Mouse (Mus musculus): ENCODE results near the gene Kalrn. TPM values are rescaled to one million over a fixed set of nuclear protein-coding genes. Genes with fewer than 3 reads are reported as not detected.

The Kalrn gene
- total and polyA plus RNA-seq, 2 experiments from 2014 or later = 19.4 to 44.5 TPM

GRCm38 (mm10) chr16:34157386-34158135 is 415.8 kb downstream of the Kalrn start:
- H3K9ac ChIP-seq (replicated peaks; ENCODE audit: low read depth, low read length) = no peak overlapping the region
- no peaks in the 10 kb centered on the region for H3K27me3 ChIP-seq (ENCODE audit: control insufficient read depth, insufficient read depth, low read length)
- no peaks in the 10 kb centered on the region for H3K36me3 ChIP-seq (replicated peaks; ENCODE audit: control insufficient read depth, insufficient read depth, low read length)
- H3K4me1 ChIP-seq (ENCODE audit: control insufficient read depth, insufficient read depth) = no peaks in the 10 kb centered on the region
- no peak overlapping the region for H3K4me3 ChIP-seq (ENCODE audit: low read depth, low read length)
- DNase-seq (ENCODE audit: low spot score) (no peak), ATAC-seq (ENCODE audit: insufficient read depth, low read depth) (no peak)
- no peak overlapping the region for H3K27ac ChIP-seq (ENCODE audit: low read depth)
- no peaks in the 10 kb centered on the region for H3K9me3 ChIP-seq (replicated peaks; ENCODE audit: control insufficient read depth, low read length)
- WGBS = 66% methylated on average over 4 of the region's 4 CpGs
- H3K4me2 ChIP-seq (ENCODE audit: low read depth, low read length) = no peak overlapping the region
- no peak for TF ChIP-seq EP300 (IDR thresholded peaks at IDR 0.05; ENCODE audit: low read depth)
- no peak for TF ChIP-seq CTCF (IDR thresholded peaks at IDR 0.05; ENCODE audit: low read depth)

DNA sequence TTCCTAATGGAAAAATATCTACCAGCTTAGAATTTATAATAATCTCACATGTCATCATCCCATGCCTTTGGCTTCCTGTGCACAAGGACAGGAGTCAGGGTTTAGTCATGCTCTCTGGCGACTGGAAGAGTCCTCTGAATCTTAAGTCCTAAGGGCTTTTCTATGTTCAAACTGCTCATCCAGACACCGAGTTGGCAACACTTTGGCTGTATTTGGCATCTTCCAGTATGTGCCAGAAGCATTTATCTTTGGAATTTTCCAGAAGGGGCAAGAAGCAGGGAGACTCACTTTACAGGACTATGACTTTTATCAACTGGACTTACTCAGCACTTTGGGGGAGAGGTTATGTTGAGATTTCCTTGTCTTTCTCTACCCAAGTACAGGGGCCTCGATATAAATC is 417.6 kb downstream of the Kalrn start:
- H3K27ac ChIP-seq (ENCODE audit: low read depth) = no peak overlapping the region
- WGBS = 63% methylated on average over 3 of the region's 3 CpGs
- H3K4me3 ChIP-seq (ENCODE audit: low read depth, low read length) = no peak overlapping the region
- no peak for DNase-seq (ENCODE audit: low spot score)
- TF ChIP-seq EP300 (IDR thresholded peaks at IDR 0.05; ENCODE audit: low read depth) = no peak
- no peak for TF ChIP-seq CTCF (IDR thresholded peaks at IDR 0.05; ENCODE audit: low read depth)
- H3K4me1 ChIP-seq (ENCODE audit: control insufficient read depth, insufficient read depth) = no peaks in the 10 kb centered on the region
- no peak overlapping the region for H3K9ac ChIP-seq (replicated peaks; ENCODE audit: low read depth, low read length)
- no peak for ATAC-seq (ENCODE audit: insufficient read depth, low read depth)
- H3K4me2 ChIP-seq (ENCODE audit: low read depth, low read length) = no peak overlapping the region
- no peaks in the 10 kb centered on the region for H3K27me3 ChIP-seq (ENCODE audit: control insufficient read depth, insufficient read depth, low read length)
- no peaks in the 10 kb centered on the region for H3K36me3 ChIP-seq (replicated peaks; ENCODE audit: control insufficient read depth, insufficient read depth, low read length)
- H3K9me3 ChIP-seq (replicated peaks; ENCODE audit: control insufficient read depth, low read length) = no peaks in the 10 kb centered on the region

DNA sequence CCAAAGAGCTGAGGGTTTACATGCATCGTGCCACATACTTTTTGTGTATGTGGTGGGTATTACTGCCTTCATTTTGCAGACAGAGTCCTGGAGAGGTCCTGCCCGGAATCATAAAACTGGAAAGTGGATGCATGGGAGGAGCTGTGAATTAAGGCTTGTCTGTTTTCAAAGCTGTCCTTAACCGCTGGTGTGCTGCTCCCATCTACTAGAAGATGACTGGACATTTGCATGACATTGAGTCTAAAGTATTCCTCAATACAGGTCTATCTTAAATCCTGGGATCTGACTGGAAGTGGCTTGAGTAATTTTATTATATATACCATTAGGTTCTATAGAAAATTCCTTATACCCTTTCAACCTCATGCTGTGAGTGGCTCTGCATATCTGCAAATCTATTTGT is 418.4 kb downstream of the Kalrn start:
- Histone ChIP-seq H3K4me2 (ENCODE audit: low read depth, low read length) (no peak overlapping the region), H3K27me3 (ENCODE audit: control insufficient read depth, insufficient read depth, low read length) (no peaks in the 10 kb centered on the region), H3K4me3 (ENCODE audit: low read depth, low read length) (no peak overlapping the region), H3K4me1 (ENCODE audit: control insufficient read depth, insufficient read depth) (no peaks in the 10 kb centered on the region), H3K9me3 (replicated peaks; ENCODE audit: control insufficient read depth, low read length) (no peaks in the 10 kb centered on the region), H3K36me3 (replicated peaks; ENCODE audit: control insufficient read depth, insufficient read depth, low read length) (no peaks in the 10 kb centered on the region), H3K9ac (replicated peaks; ENCODE audit: low read depth, low read length) (no peak overlapping the region), H3K27ac (ENCODE audit: low read depth) (no peak overlapping the region)
- WGBS = 83% methylated on average over 3 of the region's 3 CpGs
- DNase-seq (ENCODE audit: low spot score) (no peak), ATAC-seq (ENCODE audit: insufficient read depth, low read depth) (no peak)
- TF ChIP-seq EP300 (IDR thresholded peaks at IDR 0.05; ENCODE audit: low read depth) (no peak), CTCF (IDR thresholded peaks at IDR 0.05; ENCODE audit: low read depth) (no peak)

- Histone ChIP-seq H3K36me3 (replicated peaks; ENCODE audit: control insufficient read depth, insufficient read depth, low read length) (no peaks in the 10 kb centered on the region), H3K9ac (replicated peaks; ENCODE audit: low read depth, low read length) (no peak overlapping the region), H3K4me1 (ENCODE audit: control insufficient read depth, insufficient read depth) (no peaks in the 10 kb centered on the region), H3K9me3 (replicated peaks; ENCODE audit: control insufficient read depth, low read length) (no peaks in the 10 kb centered on the region), H3K4me2 (ENCODE audit: low read depth, low read length) (no peak overlapping the region), H3K4me3 (ENCODE audit: low read depth, low read length) (no peak overlapping the region), H3K27me3 (ENCODE audit: control insufficient read depth, insufficient read depth, low read length) (no peaks in the 10 kb centered on the region), H3K27ac (ENCODE audit: low read depth) (no peak overlapping the region)
- DNase-seq (ENCODE audit: low spot score) = no peak
- ATAC-seq (ENCODE audit: insufficient read depth, low read depth) = no peak
- WGBS = 84% methylated on average over 3 of the region's 3 CpGs
- no peak for TF ChIP-seq EP300 (IDR thresholded peaks at IDR 0.05; ENCODE audit: low read depth)
- no peak for TF ChIP-seq CTCF (IDR thresholded peaks at IDR 0.05; ENCODE audit: low read depth)
Measured at GRCm38 (mm10) chr16:34151528-34152071, 421.7 kb downstream of the Kalrn start.

- ATAC-seq (ENCODE audit: insufficient read depth, low read depth) (no peak), DNase-seq (ENCODE audit: low spot score) (no peak)
- Histone ChIP-seq H3K36me3 (replicated peaks; ENCODE audit: control insufficient read depth, insufficient read depth, low read length) (no peaks in the 10 kb centered on the region), H3K4me2 (ENCODE audit: low read depth, low read length) (no peak overlapping the region), H3K27me3 (ENCODE audit: control insufficient read depth, insufficient read depth, low read length) (no peaks in the 10 kb centered on the region), H3K9me3 (replicated peaks; ENCODE audit: control insufficient read depth, low read length) (no peaks in the 10 kb centered on the region), H3K4me1 (ENCODE audit: control insufficient read depth, insufficient read depth) (no peaks in the 10 kb centered on the region), H3K27ac (ENCODE audit: low read depth) (no peak overlapping the region), H3K4me3 (ENCODE audit: low read depth, low read length) (no peak overlapping the region), H3K9ac (replicated peaks; ENCODE audit: low read depth, low read length) (no peak overlapping the region)
- WGBS = 86% methylated on average over 8 of the region's 8 CpGs
- TF ChIP-seq EP300 (IDR thresholded peaks at IDR 0.05; ENCODE audit: low read depth) = no peak
- no peak for TF ChIP-seq CTCF (IDR thresholded peaks at IDR 0.05; ENCODE audit: low read depth)
Measured at GRCm38 (mm10) chr16:34141670-34142069, 431.7 kb downstream of the Kalrn start.

Data from heart, postnatal 0 days (tissue).